Mouse (Mus musculus) kidney, adult 11 months (tissue): Measurements from ENCODE around the gene Ecel1.

Experiments
- DNase-seq: peaks from one replicate; pipeline ENCODE4 v3.0.0; 2022

The Ecel1 gene

DNA sequence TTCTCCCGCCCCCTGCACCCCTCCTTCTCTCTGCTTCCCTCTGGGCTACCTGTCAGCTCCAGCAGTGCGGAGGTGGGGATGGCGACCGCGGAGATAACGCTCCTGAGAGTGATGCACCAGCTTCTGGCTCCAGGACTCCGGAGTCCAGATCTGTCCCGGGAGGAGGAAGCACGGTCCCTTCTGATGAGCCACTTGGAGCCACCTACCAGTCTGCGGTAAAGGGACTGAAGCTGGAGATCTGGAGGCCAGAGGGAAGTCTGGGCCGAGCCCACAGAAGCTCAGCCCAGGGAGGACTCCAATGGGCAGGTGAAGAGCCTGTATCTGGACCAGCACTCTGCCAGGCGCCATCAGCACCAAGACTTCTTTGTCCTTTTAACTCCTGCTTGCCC, at the start of gene Ecel1:
Gene Ecel1, minus strand, starts transcription at position 323 of the 389 bp plus-strand sequence.
- DNase-seq = no peak

GRCm38 (mm10) chr1:87205502-87205901, 49.2 kb upstream of the Ecel1 start:
- no peak for DNase-seq

GRCm38 (mm10) chr1:87205038-87205437, 48.7 kb upstream of the Ecel1 start:
- no peak for DNase-seq

DNA sequence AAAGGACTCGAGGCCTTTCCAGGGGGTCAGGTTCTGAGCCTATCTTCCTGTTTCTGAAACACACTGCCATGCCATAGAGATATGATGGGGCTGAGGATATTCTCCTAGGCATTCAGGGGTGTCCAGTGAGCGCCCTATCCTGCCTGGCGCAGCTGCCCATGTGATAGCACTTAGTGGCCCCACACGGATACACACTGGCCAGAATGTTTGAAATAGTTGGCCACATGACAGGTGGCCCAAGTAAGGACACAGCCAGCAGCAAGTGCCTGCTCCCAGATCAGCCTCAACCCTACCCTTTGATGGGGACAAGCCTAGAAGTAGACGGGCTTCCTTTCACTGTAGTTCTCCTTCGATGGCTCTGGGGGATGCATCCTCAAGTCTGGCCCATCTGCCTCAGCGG, 48.1 kb upstream of the Ecel1 start, which contains the start of gene Chrng:
Gene Chrng, plus strand, starts transcription at position 193 of the 400 bp plus-strand sequence.
- DNase-seq = no peak

GRCm38 (mm10) chr1:87203779-87204178, 47.5 kb upstream of the Ecel1 start:
- DNase-seq = no peak

DNA sequence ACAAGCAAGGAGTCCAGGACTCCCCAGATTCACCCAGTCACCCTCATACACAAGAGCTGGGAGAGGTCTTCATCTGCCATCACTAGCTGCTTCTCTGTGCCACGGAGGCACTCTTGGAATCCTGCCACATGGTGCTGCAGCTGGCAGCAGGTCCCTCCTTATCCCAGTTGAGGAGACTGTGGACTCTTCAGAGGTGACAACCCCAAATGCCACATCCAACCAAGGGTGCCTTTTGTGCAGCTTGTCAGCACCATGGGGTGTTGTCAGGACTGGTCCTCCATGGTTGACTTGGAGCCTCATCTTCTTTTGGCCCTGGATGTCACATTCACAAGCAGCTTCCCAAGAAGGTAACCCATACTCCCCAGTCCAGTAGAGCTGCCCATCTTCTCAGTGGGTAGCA, 45.5 kb upstream of the Ecel1 start:
- DNase-seq = no peak

DNA sequence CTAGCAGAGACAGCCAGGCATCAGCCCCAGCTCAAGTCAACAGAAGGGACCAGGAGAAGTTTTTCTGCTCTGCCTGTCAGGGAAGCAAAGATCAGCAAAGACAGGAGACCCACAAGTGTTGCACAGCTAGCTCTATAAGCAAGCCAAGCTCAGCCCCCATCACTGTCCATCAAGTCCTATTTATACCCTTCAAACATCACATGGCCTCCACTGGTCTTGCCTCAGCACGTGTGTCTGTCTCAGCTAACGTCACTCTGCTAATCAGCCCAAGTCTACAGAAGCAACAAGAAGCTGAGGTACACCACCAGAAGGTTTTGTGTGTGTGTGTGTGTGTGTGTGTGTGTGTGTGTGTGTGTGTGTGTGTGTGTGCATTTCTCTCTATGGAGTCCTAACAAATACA, 44.5 kb upstream of the Ecel1 start:
- no peak for DNase-seq

DNA sequence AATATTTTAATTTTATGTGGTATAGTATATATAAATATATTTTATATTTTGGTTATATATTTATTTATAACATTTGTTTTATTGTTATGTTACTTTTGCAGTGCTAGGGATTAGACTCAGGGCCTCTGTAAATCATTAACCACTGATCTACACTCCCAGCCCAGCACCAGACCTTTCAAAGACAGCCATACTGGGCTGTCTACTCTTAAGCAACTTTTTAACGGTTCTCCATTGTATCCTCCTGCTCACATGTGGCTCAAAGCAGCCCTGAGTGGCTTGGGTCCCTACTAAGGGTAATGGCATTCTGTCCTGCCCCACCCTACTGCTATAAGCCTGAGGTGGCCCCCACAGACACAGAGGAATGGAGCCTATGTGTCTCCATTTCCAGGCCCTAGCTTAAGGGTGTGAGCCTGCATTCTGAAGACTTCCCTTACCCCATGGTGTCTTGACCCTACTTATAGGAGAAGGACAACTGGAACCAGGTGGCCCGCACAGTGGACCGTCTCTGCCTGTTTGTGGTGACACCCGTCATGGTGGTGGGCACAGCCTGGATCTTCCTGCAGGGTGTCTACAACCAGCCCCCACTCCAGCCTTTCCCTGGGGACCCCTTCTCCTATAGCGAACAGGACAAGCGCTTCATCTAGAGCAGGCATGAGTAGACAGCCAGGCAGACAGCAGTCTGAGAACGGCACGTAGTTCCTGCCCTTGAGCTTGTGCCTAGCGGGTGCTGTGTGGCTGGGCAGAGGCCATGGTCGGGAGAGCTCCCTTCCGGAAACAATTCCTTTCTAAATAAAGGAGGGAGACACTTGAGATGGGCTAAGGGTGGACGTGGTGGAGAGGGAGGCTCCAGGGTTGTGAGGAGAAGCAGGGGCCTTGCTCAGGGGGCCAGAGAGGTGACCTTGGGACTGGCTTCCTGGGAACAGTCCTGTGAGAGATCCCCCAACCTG, 42.1 kb upstream of the Ecel1 start:
- no peak for DNase-seq

- DNase-seq = no peak
These were observed 41.0 kb upstream of the Ecel1 start for GRCm38 (mm10) chr1:87197296-87197695.

GRCm38 (mm10) chr1:87190429-87190828, 34.1 kb upstream of the Ecel1 start, which contains the start of gene Chrnd:
TSS of gene Chrnd (plus strand) at chr1:87190607.
- DNase-seq = no peak

DNA sequence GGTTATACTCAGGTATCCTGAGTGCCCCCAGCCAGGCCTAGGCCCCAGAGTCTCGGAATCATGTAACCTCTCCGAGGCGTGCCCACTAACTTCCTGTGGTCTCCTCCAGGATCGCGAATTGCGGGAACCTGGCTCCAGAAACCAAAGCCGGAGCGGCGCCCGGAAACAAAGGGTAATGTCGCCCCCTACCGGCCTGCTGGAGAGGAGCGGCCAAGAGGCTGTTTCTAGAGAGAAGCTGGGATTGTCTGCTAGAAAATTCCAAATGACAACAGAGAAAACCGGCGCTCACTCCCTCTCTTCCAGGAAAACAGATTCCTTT, 30.7 kb upstream of the Ecel1 start:
- DNase-seq = peak; percentile 27

DNA sequence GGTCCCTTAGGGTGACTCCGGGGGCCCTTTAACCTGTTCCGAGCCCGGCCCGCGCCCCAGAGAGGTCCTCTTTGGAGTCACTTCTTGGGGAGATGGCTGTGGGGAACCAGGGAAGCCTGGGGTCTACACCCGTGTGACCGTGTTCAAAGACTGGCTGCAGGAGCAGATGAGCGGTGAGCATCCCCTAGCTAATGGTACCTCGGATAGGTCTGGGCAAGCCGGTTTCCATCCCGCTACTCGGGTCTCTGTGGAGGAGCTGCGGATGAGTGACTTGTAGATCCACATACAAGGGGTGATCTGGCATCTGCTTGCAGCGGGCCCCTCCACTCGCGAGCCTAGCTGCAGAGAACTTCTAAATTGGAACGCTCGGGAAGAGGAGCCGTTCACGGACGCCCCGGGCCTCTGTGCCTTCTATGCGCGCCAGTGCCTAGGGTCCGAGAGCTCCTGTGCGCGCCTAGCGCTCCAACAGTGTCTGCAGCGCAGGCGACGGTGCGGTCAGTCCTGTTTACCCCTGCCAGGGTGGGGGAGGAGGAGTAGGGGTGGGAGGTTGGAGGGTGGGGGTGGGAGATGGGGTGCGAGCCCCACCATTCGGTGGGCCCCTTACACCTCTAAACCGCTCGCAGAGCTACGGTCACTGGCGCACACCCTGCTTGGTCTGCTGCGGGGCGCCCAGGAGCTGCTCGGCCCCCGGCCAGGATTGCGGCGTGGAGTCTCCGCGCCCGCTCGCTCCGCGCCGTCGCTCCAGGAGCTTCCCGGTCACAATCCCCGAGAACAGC, 30.1 kb upstream of the Ecel1 start:
- no peak for DNase-seq

- no peak for DNase-seq
These were observed 29.2 kb upstream of the Ecel1 start for GRCm38 (mm10) chr1:87185526-87185925.

DNA sequence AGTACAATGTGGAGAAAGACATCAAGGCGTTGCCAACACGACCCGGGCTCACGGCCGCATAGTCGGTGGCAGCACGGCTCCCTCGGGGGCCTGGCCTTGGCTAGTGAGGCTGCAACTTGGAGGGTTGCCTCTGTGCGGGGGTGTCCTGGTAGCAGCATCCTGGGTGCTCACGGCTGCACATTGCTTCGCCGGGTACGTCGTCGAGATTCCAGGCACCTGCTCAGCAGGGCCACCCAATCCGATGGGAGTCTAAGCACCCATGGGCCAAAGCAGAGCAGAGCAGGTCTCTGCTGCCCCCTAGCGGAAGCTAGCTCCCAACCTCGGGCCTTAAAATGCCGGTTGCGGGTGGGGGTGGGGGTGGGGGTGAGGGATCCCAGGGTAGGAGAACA, 28.4 kb upstream of the Ecel1 start:
- peak; percentile 57 for DNase-seq

DNA sequence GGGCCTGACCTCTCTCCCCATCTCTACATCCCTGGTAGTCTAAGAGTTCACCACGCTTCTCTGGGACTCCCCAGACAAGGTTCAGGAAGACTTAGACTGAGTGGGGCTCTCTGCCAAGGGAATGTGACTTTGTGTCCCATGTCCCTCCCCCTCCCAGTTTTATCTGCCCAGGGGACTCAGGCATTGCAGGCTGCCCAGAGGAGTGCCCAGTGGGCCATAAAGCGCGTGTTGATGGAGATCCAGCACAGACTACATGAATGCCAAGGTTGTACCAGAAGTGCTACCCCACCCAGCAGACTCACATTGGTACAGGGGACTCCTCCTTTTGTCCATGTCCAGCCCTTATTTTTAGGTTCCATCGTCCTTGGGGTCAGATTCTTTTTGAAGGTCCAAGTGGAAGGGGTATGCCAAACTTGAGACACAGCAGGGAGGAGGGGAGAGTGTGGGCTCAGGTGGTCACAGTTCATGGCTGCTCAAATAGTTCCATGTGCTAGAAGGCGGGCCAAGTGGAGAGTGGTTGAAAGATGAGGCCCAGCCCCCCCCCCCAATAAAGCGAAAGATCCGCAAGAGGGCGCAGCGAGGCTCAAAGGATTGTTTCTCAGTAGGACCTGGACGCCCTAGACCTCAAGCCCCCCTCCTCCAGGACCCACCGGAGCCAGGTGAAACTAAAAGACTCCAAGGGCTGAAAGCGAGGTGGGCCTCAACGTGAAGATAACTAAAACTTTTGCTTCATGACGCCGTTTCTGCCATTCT, 27.9 kb upstream of the Ecel1 start:
- no peak for DNase-seq

GRCm38 (mm10) chr1:87183013-87183412, 26.7 kb upstream of the Ecel1 start, which contains the start of gene Prss56:
TSS of gene Prss56 (plus strand) at chr1:87183313.
- no peak for DNase-seq

DNA sequence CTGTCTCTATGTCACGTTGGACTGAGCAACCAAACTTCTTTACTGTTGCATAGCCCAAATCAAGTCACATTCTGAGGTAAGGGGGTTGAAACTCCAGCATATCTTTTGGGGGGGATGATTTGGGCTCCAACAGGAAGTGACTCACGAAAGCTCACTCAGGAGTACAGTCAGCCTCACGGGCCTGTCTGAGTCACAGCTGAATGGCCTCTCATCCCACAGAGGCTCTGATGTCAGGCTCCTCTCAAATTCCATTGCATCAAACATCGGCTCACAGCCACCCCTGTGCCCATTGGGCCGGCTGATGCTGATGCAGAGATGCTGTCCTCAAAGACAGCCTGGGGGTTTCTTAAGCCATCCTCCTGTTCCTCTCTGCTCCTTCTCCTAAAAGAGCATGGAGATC, 24.6 kb upstream of the Ecel1 start:
- DNase-seq = no peak

DNA sequence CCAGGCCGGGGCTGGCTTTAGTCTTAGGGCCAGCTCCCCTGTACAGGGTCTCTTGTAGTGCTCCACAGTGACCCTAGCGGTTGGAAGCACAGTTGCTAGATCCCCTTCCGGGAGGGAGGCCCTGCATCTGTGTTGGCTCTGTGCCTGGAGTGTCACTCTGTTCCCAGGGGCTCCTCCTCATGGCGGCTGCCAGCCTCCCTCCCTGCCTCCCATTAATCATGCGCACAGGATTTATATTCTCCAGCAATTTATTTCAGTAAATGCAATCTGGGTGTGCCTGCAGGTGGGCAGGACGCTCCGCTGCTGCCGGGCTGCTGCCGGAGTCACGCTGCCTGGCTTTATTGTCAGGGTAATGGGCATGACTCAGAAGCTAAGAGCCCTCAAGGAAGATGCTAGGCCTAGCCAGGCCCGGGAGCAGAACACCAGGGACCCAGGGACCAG, 19.6 kb upstream of the Ecel1 start:
- no peak for DNase-seq

GRCm38 (mm10) chr1:87174006-87174955, 18.0 kb upstream of the Ecel1 start:
- DNase-seq = peak; percentile 60

DNA sequence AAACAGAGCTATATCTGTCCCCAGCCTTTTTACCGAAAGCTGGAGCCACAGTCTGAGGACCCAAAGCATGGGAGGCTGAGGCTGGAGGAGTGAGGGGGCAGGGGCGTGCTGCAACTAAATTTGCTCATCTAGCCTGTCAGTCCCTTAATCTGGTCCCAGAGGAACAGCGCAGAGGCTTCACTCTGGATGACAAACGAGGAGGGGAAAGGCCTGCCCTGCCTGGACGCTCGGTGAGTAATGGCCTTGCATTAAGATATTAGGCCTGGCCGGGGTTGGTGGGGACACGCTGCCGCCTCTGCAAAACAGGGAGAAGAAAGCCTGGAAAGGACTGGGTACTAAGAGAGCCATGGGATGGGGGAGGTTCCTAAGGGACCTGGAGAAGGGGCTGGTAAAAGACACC, 16.0 kb upstream of the Ecel1 start:
- no peak for DNase-seq

GRCm38 (mm10) chr1:87171312-87171711, 15.0 kb upstream of the Ecel1 start:
- DNase-seq = no peak

DNA sequence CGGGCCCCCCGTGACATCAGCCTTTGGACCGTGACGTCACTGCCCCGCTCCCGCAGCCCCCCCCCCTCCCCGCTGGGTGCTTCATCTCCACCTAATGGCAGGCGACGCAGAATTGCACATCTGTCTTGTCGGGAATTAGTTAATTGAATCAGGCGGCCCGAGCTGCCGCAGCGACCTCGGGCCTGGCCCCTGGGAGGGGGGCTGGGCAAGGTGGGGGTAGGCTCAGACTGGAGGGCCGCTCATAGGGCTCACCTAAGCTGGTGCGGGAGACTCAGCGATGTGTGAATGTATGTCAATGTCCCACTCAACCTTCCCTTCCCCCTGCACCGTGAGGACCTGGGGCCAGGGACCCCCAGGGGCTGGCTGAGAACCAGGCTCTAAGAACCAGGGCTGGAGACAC, 14.1 kb upstream of the Ecel1 start:
- no peak for DNase-seq
